Mouse (Mus musculus) gastrocnemius, adult 2 months (tissue): ENCODE data around the gene Atad1. TPM values are rescaled to one million over a fixed set of nuclear protein-coding genes. Genes with fewer than 3 reads are reported as not detected.
"Not testable (repeated sequence)": the region's sequence is repeated elsewhere in the genome, so short reads cannot be mapped to it uniquely, and the experiment has no call there.

Experiments
- DNase-seq: peaks from one replicate; pipeline ENCODE4 v3.0.0; 2022
- H3K27ac ChIP-seq: fragments of 200-600 bp; 2 replicates; pipeline ENCODE4 v1.8.1; 2022; ENCODE audit warnings: mild to moderate bottlenecking
- H3K4me3 ChIP-seq: fragments of 200-600 bp; 2 replicates; pipeline ENCODE4 v1.8.1; 2022; ENCODE audit warnings: mild to moderate bottlenecking, moderate library complexity
- CTCF ChIP-seq: fragments of 200-600 bp; IDR thresholded peaks from 2 replicates; pipeline ENCODE4 v1.8.1; 2022; ENCODE audit warnings: antibody characterized with exemption, mild to moderate bottlenecking, moderate library complexity
- intact Hi-C: fragments of 180-260 bp; cut with DNase I; formaldehyde crosslinking; loops from one replicate; pipeline ENCODE4 v1.15.1; 2025
- long read RNA-seq, 2 experiments: library from polyadenylated mRNA; stranded (forward); transcript quantifications; one replicate each; pipeline ENCODE4 v2.0.0; 2021
- total RNA-seq, 2 experiments: library from RNA; stranded (reverse); gene quantifications; 2 replicates each; pipeline ENCODE4 v1.2.3; 2021

Atad1 gene
- 10 to 100 TPM; 55.3 to 71.6 TPM for total RNA-seq
- long read RNA-seq, experiment 1, transcript Atad1-203 (10 exons, 3,771 nt): major isoform, 124 of 129 reads
- long read RNA-seq, experiment 1, partial matches to known transcripts: 2 of 129 reads
- long read RNA-seq, experiment 1, other reads (novel, unspliced or antisense): 3 of 129 reads
- long read RNA-seq, experiment 2, transcript Atad1-203 (10 exons, 3,771 nt): major isoform, 99 of 105 reads
- long read RNA-seq, experiment 2, partial matches to known transcripts: 2 of 105 reads
- long read RNA-seq, experiment 2, other reads (novel, unspliced or antisense): 3 of 105 reads

DNA sequence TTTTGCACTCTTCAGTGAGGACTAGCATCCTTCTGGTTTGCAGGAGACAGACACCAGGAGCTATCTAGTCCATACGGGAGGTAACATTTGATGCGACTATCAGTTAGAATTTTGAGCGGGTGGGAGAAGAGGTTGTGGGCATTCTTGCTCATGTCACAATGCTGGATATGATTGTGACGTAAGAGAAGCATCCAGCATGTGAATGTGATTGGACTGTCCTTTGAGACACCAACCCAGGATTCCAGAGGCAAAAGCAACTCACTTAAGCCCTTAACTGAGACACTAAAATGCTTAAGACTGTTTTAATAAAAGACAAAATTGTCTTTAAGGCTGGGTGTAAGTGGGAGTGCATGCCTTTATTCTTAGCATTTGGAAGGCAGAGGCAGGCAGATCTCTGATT, at the start of gene Atad1:
Gene Atad1 (minus strand): TSS at position 101 of the 400 bp plus-strand sequence.
- intact Hi-C loops: no loop called here
- H3K4me3 ChIP-seq: no peak within 1 kb of the TSS
- no peak within 1 kb of the TSS for H3K27ac ChIP-seq
- TF ChIP-seq CTCF: no peak
- DNase-seq: no peak

DNA sequence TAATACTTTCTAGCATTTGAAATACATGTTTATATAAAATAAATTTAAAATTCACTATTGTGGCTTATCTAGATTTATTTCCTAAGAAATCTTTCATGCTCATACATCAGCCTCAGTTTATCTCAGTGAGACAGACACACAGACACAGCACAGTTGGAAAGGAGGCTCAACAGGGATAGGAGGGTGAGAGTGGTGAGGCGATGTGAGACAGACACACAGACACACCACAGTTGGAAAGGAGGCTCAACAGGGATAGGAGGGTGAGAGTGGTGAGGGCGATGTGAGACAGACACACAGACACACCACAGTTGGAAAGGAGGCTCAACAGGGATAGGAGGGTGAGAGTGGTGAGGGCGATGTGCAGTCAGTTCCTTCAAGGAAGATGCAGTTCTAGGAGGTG, 48.4 kb upstream of the Atad1 start:
- DNase-seq, intact Hi-C loops: not testable (repeated sequence)
- H3K4me3 ChIP-seq: 0 out of 2 replicates have a peak overlapping the region, but pooled peaks have one; percentile 4

DNA sequence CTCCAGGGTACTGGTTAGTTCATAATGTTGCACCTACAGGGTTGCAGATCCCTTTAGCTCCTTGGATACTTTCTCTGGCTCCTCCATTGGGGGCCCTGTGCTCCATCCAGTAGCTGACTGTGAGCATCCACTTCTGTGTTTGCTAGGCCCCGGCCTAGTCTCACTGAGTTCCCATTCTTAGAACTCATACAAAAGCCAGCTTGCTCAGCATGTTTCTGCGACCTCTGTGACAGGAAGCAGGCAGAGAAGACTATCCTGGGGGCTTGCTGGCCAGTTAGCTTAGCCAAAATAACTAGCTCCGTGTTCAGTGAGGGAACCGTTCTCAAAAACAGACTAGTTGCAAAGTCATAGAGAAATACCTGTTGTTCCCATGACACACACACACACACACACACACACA, 47.8 kb upstream of the Atad1 start:
- H3K4me3 ChIP-seq, intact Hi-C loops, H3K27ac ChIP-seq: not testable (repeated sequence)
- DNase-seq: peak; percentile 16

More for the DNA sequence above, 48.4 kb upstream of the Atad1 start:
- H3K27ac ChIP-seq: not testable (repeated sequence)

DNA sequence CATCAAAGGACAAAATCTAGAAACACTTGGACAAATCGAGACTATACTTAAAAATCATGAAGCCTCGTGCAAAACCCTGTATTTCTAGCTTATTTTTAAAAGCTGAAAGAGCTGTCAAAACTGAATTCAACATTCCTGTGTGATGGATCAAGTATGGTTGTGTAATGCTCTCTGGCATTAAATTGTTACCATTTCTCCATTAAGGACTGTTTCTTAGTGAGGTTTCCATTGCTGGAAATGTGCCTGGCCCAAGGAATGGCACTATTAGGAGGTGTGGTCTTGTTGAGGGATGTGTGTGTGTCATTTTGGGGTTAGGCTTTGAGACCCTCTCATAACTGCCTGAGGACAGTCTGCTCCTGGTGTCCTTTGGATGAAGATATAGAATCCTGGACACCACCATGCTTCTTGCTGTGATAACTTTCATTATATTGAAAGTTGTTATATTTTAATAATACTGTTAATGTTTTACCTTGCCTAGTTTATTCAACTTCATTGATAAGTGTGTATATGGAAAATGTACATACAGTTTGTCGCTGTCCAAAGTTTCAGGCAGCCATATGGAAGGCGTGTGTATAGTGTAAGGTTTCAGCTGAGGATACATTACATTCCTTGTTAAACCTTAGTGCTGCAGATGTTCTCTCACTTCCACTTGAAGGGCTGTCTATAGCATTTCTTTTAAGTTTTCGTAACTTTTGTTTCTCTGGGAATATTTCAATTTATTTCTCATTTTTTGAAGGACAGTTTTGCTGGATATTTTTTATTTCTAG, 41.9 kb upstream of the Atad1 start:
- TF ChIP-seq CTCF: no peak
- no peak overlapping the region for H3K27ac ChIP-seq
- intact Hi-C loops: no loop called here
- no peak overlapping the region for H3K4me3 ChIP-seq
- DNase-seq: no peak

DNA sequence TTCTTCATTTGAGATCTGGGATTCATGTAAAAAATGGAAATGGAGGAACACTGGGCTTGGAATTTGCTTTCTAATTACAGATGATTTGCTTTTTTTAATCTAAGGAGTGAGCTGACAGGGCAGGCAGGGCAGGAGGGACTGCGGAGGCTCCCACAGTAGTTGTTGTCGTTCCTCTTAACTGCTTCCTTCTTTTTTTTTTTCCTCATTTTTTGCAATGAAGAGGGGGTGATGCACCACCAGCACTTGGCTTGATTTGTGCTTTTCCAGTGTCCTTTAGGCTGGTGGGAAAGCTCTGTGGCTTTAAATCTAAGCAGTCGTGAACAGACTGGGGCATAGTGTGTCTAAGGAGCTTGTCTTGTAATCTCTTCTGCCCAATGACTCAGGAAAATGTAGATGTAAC, 39.5 kb upstream of the Atad1 start:
- no peak overlapping the region for H3K27ac ChIP-seq
- no peak overlapping the region for H3K4me3 ChIP-seq
- no peak for DNase-seq
- no peak for TF ChIP-seq CTCF
- intact Hi-C loops: no loop called here

DNA sequence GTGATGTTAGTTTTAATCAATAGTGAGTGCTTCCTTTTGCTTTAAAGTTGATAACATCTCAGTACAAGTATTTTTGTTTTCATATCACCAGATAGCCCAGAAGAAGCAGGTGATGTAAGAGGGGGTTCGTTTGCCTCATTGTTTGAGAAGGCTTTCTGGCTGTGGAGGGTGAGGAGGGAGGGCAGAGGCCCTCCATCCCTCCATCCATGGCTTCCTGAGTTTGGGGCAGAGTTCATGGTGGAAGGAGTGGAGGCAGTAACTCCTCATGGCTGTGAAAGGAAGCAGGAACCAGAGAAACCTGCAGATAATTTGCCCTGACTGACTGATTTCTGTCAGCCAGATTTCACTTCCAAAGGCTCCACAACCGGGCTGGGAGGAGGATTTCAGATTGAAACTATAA, 38.8 kb upstream of the Atad1 start:
- DNase-seq: no peak
- intact Hi-C loops: no loop called here
- H3K4me3 ChIP-seq: no peak overlapping the region
- H3K27ac ChIP-seq: no peak overlapping the region
- TF ChIP-seq CTCF: no peak

DNA sequence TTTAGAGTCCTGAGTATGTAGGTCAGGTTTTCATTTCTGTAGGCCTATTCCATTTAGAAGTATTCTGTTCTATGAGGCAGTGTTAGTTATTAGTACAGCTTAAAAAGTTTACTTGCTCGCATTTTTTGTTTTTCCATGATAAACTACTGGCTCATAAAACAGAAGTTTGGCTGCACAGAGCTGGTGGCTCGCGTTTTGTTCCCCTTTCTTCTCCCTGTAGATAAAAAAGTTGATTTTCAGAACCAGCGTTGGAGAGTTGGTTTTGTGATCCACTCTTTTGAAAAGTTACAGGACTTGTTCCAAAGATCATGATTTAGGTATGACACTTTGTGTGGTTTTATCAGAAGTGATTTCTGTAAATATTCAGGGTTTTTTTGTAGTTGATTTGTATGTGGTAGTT, 22.9 kb upstream of the Atad1 start:
- Histone ChIP-seq H3K27ac (peak overlapping the region; percentile 38; the same call in 1 of the 2 replicates), H3K4me3 (peak overlapping the region; percentile 45)
- intact Hi-C loops: no loop called here
- no peak for TF ChIP-seq CTCF
- no peak for DNase-seq

DNA sequence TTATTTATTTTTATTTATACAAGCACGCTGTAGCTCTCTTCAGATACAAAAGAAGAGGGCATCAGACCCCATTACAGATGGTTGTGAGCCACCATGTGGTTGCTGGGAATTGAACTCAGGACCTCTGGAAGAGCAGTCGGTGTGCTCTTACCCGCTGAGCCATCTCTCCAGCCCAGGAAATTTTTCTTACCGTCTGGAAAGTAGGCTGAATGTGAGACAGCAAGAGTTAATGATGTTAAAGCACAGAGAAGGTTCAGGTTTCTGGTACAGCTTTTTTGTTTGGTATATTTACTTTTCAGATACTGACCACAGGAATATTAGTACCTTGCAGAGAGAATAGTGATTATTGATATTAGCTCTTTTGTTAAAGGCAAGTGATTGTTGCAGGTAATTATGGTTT, 21.6 kb upstream of the Atad1 start:
- peak overlapping the region; percentile 80 for H3K4me3 ChIP-seq
- H3K27ac ChIP-seq: peak overlapping the region; percentile 98
- intact Hi-C loops: no loop called here
- DNase-seq: no peak
- no peak for TF ChIP-seq CTCF

DNA sequence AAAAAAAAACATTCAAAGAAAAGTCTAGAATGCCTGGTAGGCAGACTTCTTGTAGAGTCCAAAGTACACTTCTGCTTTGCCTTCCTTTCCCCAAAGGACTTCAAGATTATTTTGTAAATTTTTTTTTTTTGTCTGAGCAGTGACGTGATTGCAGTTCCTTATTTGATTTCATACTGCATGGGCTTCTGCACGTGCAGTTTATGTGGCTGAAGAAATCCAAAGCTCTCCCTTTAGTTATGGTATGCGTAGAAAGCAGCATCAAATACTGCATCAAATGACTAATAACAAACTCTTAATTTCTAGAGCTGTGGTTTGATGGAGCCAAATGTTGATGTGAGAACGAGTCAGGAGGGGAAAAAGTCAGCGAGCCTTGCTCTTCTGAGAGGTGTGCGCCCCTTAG, 20.9 kb upstream of the Atad1 start:
- intact Hi-C loops: loop anchor here (1.0 kb wide), 1 partner anchor 194 kb away; no protein-coding TSS in a partner anchor
- H3K27ac ChIP-seq: peak overlapping the region; percentile 98
- DNase-seq: no peak
- no peak for TF ChIP-seq CTCF
- peak overlapping the region; percentile 80 for H3K4me3 ChIP-seq

DNA sequence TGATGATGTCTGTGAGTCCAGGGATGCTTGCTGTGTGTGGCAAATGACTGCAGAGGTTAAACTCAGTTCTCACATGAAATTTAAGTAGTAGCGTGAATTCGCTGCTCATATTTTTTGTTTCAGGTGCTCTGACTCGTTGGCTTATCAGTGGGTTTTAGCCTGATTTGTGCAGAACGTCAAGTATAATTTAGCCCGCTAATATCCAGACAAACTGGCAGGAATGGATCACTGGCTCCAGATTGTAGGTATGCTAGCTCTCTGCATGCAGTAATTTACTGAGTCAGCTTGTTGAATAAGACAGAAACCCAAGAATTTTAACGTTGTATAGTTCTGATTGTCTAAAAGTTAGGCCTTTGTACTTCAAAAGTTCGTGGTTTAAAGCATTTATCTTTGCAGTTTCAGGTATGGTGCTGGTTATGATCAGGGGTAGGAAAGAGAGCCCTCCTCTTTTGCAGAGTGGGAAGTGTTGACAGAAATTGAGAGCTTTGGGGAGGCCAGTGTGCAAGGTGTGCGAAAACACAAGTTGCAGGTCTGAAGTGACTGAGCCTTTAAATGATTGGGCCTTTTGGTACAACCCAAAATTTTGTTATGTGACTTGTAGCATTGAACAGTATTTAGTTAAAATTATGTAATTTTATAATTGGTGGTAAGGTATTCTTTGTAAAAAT, 19.9 kb upstream of the Atad1 start:
- no peak for DNase-seq
- H3K4me3 ChIP-seq: peak overlapping the region; percentile 80
- H3K27ac ChIP-seq: peak overlapping the region; percentile 98
- no peak for TF ChIP-seq CTCF
- intact Hi-C loops: loop anchor here (1.0 to 10.0 kb wide), 4 partner anchors 145 to 465 kb away; no protein-coding TSS in a partner anchor

DNA sequence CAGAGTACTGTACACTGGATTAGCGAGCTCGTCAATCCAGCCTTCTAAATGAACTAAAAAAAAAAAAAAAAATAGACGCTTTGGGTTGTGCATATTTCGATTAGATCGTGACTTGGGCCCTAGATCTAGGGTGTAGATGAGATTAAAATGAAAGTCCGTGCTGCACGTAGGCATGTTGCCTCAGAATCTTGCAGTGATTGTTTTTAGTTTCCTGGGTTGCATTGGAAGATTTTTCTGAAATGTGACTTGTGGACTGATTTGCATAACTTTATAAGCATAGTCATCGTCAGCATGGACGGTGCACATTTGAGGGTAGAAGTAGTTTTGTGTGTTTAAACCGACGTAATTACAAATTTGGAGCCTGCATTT, 19.2 kb upstream of the Atad1 start:
- peak overlapping the region; percentile 98 for H3K27ac ChIP-seq
- TF ChIP-seq CTCF: no peak
- no peak for DNase-seq

DNA sequence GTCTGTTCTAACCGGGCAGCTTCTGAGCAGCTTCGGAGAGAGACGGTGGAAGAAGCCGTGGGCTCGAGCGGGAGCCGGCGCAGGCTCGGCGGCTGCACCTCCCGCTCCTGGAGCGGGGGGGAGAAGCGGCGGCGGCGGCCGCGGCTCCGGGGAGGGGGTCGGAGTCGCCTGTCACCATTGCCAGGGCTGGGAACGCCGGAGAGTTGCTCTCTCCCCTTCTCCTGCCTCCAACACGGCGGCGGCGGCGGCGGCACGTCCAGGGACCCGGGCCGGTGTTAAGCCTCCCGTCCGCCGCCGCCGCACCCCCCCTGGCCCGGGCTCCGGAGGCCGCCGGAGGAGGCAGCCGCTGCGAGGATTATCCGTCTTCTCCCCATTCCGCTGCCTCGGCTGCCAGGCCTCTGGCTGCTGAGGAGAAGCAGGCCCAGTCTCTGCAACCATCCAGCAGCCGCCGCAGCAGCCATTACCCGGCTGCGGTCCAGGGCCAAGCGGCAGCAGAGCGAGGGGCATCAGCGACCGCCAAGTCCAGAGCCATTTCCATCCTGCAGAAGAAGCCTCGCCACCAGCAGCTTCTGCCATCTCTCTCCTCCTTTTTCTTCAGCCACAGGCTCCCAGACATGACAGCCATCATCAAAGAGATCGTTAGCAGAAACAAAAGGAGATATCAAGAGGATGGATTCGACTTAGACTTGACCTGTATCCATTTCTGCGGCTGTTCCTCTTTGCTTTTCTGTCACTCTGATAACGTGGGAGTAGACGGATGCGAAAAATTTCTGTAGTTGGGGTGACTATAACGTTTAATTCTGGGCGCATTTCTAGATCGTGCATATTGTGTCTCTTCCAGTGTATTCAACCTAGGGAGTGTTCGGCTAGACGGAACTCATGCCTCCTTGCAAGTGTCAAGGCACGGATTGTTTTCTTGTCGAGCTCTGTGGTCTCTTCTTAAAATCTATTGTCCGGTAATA, 18.5 kb upstream of the Atad1 start:
- H3K27ac ChIP-seq: peak overlapping the region; percentile 98
- intact Hi-C loops: loop anchor here (2.0 to 10.0 kb wide), 4 partner anchors 45 to 467 kb away; no protein-coding TSS in a partner anchor
- DNase-seq: peak; percentile 77
- TF ChIP-seq CTCF: no peak
- H3K4me3 ChIP-seq: peak overlapping the region; percentile 80

More for the DNA sequence above, 19.2 kb upstream of the Atad1 start:
- H3K4me3 ChIP-seq: peak overlapping the region; percentile 80
- intact Hi-C loops: loop anchor here (10.0 kb wide), 3 partner anchors 146 to 466 kb away; no protein-coding TSS in a partner anchor
